Mouse (Mus musculus): ENCODE measurements at regions not wholly inside any gene's neighbourhood (a gene's known extent, or its start where the extent isn't known, plus 50 kb on each side); places are given as distances from the start of the nearest gene placed in this dataset.

DNA sequence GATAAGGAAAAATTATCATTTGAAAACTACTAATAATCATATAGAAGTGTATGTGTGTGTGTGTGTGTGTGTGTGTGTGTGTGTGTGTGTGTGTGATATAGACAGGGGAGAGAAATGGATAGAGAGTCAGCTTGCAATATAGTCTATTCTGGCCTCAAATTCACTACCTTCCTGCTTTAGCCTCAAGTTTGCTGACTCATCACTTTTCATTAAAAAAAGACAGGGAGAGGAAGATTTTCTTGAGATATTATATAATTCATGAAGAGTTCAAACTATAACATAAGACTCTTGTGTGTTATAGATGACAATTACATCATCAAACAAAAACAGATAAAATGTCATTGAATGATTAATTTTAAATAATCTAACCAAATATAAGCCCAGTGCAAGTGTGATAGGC is 159.4 kb upstream of the Ctso start:
- DNase-seq: no peak
- Histone ChIP-seq H3K4me3 (replicated peaks; ENCODE audit: extremely low read depth, low read depth, low read length) (no peak overlapping the region), H3K4me1 (ENCODE audit: control insufficient read depth, insufficient read depth, low read length) (no peaks in the 10 kb centered on the region)
- no peak for TF ChIP-seq CTCF (IDR thresholded peaks at IDR 0.05; ENCODE audit: insufficient read depth, low read length)
- no peak for TF ChIP-seq POLR2A (IDR thresholded peaks at IDR 0.05; ENCODE audit: borderline replicate concordance, extremely low read depth, low read depth, low read length)

DNA sequence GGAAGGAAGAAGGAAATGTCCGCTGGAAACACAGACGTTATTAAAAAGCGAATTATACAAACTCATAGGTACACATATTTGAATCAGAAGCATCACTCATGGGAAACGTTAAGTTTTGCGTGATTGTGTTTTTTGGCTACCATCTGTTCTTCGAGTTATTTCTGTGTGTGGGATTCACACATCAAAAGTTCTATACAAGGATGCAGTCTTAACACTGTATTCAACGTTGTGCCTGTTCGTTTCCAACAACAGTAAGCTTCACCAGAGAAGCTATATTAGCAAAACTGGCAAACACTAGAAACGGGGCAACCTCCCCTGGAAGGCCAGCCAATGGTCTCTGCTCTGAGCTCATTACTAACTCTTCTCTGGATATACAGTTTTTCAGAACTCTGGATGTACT is 150.3 kb upstream of the Ctso start:
- H3K4me3 ChIP-seq (replicated peaks; ENCODE audit: extremely low read depth, low read depth, low read length): no peak overlapping the region
- TF ChIP-seq POLR2A (IDR thresholded peaks at IDR 0.05; ENCODE audit: borderline replicate concordance, extremely low read depth, low read depth, low read length) (no peak), CTCF (IDR thresholded peaks at IDR 0.05; ENCODE audit: insufficient read depth, low read length) (no peak)
- H3K4me1 ChIP-seq (ENCODE audit: control insufficient read depth, insufficient read depth, low read length): no peaks in the 10 kb centered on the region
- WGBS: 86% methylated on average over 9 of the region's 9 CpGs
- no peak for DNase-seq

DNA sequence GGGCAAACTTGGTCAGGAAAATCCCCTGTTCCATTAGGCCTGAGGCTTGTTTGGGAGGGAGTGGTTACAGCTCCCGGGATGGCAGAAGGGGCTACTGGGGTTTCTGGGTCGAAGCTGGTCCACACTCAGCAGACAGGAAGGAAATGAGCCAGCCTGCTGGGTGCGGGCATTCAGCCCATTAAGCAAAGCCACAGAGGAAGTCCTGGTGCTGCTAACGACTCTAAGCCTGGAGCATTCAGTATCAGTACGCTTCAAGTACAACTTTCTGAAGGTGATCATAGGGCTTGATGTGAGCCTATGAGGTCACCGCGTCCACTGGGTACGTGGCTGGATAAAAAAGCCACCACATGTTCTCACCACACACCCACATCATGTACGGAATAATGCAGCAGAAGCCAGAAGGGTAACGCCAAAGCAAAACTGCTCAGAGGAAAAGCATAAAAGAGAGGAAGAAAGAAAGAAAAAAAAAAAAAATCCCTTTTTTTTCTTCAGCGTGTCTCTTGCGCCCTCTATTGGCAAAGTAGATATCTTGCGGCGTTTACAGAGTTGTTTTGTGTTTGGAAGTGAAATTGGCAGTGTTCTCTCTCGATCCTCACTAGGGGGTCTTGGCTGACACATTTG is 149.4 kb upstream of the Ctso start:
- Histone ChIP-seq H3K4me1 (ENCODE audit: control insufficient read depth, insufficient read depth, low read length) (no peaks in the 10 kb centered on the region), H3K4me3 (replicated peaks; ENCODE audit: extremely low read depth, low read depth, low read length) (no peak overlapping the region)
- WGBS: 12% methylated on average over 15 of the region's 15 CpGs
- TF ChIP-seq POLR2A (IDR thresholded peaks at IDR 0.05; ENCODE audit: borderline replicate concordance, extremely low read depth, low read depth, low read length) (no peak), CTCF (IDR thresholded peaks at IDR 0.05; ENCODE audit: insufficient read depth, low read length) (no peak)
- DNase-seq: no peak

DNA sequence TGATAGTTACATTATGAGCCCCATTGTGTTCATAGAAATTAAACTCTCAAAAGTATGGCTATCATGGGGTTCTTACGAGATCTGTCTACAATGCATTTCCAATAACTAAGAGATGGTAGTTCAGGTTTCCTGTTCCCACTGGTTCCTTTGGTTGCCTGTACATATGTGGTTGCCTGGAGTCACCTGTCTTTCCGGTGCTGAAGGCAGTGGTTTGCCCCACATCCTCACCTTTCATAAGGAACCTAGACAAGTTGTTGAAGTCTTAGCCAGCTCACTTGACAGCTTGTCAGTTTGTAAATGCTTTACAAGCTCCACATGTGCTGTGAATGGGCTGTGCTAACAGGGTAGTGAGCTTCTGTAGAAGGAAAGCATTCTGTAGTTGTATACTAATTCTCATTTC is 143.5 kb upstream of the Ctso start:
- 49% methylated on average over 2 of the region's 2 CpGs for WGBS
- H3K4me1 ChIP-seq (ENCODE audit: control insufficient read depth, insufficient read depth, low read length): peaks cover 2% of the 10 kb centered on the region; the same call in 1 of the 2 replicates
- no peak overlapping the region for H3K4me3 ChIP-seq (replicated peaks; ENCODE audit: extremely low read depth, low read depth, low read length)
- no peak for DNase-seq
- TF ChIP-seq POLR2A (IDR thresholded peaks at IDR 0.05; ENCODE audit: borderline replicate concordance, extremely low read depth, low read depth, low read length) (no peak), CTCF (IDR thresholded peaks at IDR 0.05; ENCODE audit: insufficient read depth, low read length) (no peak)

GRCm38 (mm10) chr3:81789664-81790063 is 142.7 kb upstream of the Ctso start:
- no peak for DNase-seq
- Histone ChIP-seq H3K4me3 (replicated peaks; ENCODE audit: extremely low read depth, low read depth, low read length) (no peak overlapping the region), H3K4me1 (ENCODE audit: control insufficient read depth, insufficient read depth, low read length) (peaks cover 2% of the 10 kb centered on the region; the same call in 1 of the 2 replicates)
- TF ChIP-seq CTCF (IDR thresholded peaks at IDR 0.05; ENCODE audit: insufficient read depth, low read length) (no peak), POLR2A (IDR thresholded peaks at IDR 0.05; ENCODE audit: borderline replicate concordance, extremely low read depth, low read depth, low read length) (no peak)
- 82% methylated on average over 6 of the region's 6 CpGs for WGBS

- TF ChIP-seq POLR2A (IDR thresholded peaks at IDR 0.05; ENCODE audit: borderline replicate concordance, extremely low read depth, low read depth, low read length) (no peak), CTCF (IDR thresholded peaks at IDR 0.05; ENCODE audit: insufficient read depth, low read length) (no peak)
- no peak for DNase-seq
- WGBS: 81% methylated on average over 2 of the region's 2 CpGs
- Histone ChIP-seq H3K4me3 (replicated peaks; ENCODE audit: extremely low read depth, low read depth, low read length) (no peak overlapping the region), H3K4me1 (ENCODE audit: control insufficient read depth, insufficient read depth, low read length) (no peaks in the 10 kb centered on the region)
Measured at GRCm38 (mm10) chr3:81802096-81802495, 130.3 kb upstream of the Ctso start.

DNA sequence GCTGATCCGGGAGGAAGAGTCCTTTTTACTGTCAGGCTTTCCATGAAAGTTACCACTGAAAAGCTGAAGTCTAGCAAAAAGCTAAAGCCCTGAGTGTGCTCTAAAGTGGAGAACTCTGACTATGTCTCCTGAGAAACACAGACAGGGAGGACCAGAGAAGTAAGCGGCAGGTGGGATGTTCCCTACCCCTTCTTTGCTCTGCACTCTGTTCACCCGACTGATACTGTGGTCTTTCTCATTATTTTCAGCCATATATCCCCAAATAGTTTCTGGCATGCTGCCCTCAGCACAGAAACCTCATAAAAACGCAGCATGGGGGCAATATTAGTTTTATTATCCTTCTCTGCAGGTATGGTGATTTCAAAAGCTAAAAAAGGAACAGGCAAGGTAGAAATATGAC is 126.7 kb upstream of the Ctso start:
- TF ChIP-seq CTCF (IDR thresholded peaks at IDR 0.05; ENCODE audit: insufficient read depth, low read length) (no peak), POLR2A (IDR thresholded peaks at IDR 0.05; ENCODE audit: borderline replicate concordance, extremely low read depth, low read depth, low read length) (no peak)
- 70% methylated on average over 4 of the region's 4 CpGs for WGBS
- Histone ChIP-seq H3K4me1 (ENCODE audit: control insufficient read depth, insufficient read depth, low read length) (no peaks in the 10 kb centered on the region), H3K4me3 (replicated peaks; ENCODE audit: extremely low read depth, low read depth, low read length) (no peak overlapping the region)
- DNase-seq: no peak

DNA sequence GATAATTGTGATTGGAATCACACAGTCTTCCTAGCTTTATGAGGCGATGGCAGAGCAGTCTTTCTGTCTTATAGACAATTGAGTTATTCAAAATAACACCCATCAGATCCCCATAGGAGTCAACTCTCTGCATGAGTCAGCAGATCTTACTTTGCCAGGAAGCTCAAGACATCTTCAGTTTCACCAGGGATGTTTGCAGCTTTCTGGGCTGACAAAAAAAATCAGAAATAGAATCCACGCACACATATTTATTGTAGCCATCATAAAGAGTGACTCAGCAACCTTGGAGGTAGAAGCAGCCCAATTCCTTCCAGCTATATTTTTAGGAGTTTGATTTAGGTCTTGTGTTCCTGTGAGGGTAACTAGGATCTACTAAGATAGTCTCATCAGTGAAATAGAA is 122.8 kb upstream of the Ctso start:
- TF ChIP-seq POLR2A (IDR thresholded peaks at IDR 0.05; ENCODE audit: borderline replicate concordance, extremely low read depth, low read depth, low read length) (no peak), CTCF (IDR thresholded peaks at IDR 0.05; ENCODE audit: insufficient read depth, low read length) (no peak)
- Histone ChIP-seq H3K4me1 (ENCODE audit: control insufficient read depth, insufficient read depth, low read length) (no peaks in the 10 kb centered on the region), H3K4me3 (replicated peaks; ENCODE audit: extremely low read depth, low read depth, low read length) (no peak overlapping the region)
- WGBS: 76% methylated on average over 2 of the region's 2 CpGs
- DNase-seq: no peak

DNA sequence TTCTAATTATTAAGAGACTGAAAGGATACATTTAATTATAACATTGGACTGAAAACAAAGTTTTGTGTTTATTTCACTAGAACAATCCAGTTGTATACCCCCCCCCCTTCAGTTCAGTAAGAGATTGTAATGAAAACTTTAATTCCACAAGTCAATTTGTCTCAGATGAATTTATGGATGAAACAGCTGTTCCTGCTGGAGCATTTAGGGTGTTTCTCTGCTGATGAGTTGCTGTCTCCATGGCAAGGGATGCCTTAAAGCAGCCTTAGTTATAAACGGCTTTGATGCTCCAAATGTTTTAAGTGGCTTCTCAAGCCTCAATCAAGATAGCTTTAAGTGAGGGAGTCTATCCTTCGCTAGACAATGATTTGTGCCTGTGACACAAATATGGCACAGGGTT is 112.1 kb upstream of the Ctso start:
- no peaks in the 10 kb centered on the region for H3K4me1 ChIP-seq (ENCODE audit: control insufficient read depth, insufficient read depth, low read length)
- no peak for DNase-seq
- TF ChIP-seq POLR2A (IDR thresholded peaks at IDR 0.05; ENCODE audit: borderline replicate concordance, extremely low read depth, low read depth, low read length) (no peak), CTCF (IDR thresholded peaks at IDR 0.05; ENCODE audit: insufficient read depth, low read length) (no peak)
- WGBS: 71% methylated on average over 2 of the region's 2 CpGs
- no peak overlapping the region for H3K4me3 ChIP-seq (replicated peaks; ENCODE audit: extremely low read depth, low read depth, low read length)

- Histone ChIP-seq H3K4me1 (ENCODE audit: control insufficient read depth, insufficient read depth, low read length) (no peaks in the 10 kb centered on the region), H3K4me3 (replicated peaks; ENCODE audit: extremely low read depth, low read depth, low read length) (no peak overlapping the region)
- no peak for TF ChIP-seq CTCF (IDR thresholded peaks at IDR 0.05; ENCODE audit: insufficient read depth, low read length)
- no peak for TF ChIP-seq POLR2A (IDR thresholded peaks at IDR 0.05; ENCODE audit: borderline replicate concordance, extremely low read depth, low read depth, low read length)
- WGBS: no CpG with 5 or more reads among the region's 2 CpGs
- no peak for DNase-seq
Measured at GRCm38 (mm10) chr3:81829525-81829924, 102.9 kb upstream of the Ctso start.
